Mouse (Mus musculus): ENCODE measurements around the gene Tbrg1. TPM values are rescaled to one million over a fixed set of nuclear protein-coding genes. Genes with fewer than 3 reads are reported as not detected.
A peak's percentile ranks its signal among the peaks of the same experiment; 100 is the strongest.

Gene Tbrg1
- polyA plus RNA-seq, 1 experiment from 2014 or later, result 204 TPM

- Histone ChIP-seq H3K4me1 (peaks cover 8% of the 10 kb centered on the region; the same call in 1 of the 2 replicates), H3K4me3 (peak within 1 kb of the TSS; percentile 64), H3K27me3 (0 out of 2 replicates have a peak, but pooled peaks cover 4% of the 10 kb centered on the region), H3K27ac (peak within 1 kb of the TSS; percentile 65; the same call in 1 of the 2 replicates), H3K4me2 (peak within 1 kb of the TSS; percentile 67), H3K9me3 (no peaks in the 10 kb centered on the region), H3K36me3 (no peaks in the 10 kb centered on the region), H3K9ac (peak within 1 kb of the TSS; percentile 60)
- WGBS, result under 1% methylated on average over 45 of the region's 45 CpGs
- peak; percentile 96 for ATAC-seq (ENCODE audit: insufficient number of reproducible peaks, low FRiP score, low TSS enrichment, low read depth)
Measured at GRCm38 (mm10) chr9:37613182-37613910, 43.8 kb downstream of the Tbrg1 start, which contains the start of gene Spa17. Gene Spa17, minus strand, starts transcription at chr9:37613722.

- no peak for ATAC-seq (ENCODE audit: insufficient number of reproducible peaks, low FRiP score, low TSS enrichment, low read depth)
- no peak overlapping the region for H3K9ac ChIP-seq
- H3K27me3 ChIP-seq, result 0 out of 2 replicates have a peak, but pooled peaks cover 3% of the 10 kb centered on the region
- WGBS, result 45% methylated on average over 4 of the region's 4 CpGs
- H3K4me2 ChIP-seq, result no peak overlapping the region
- H3K36me3 ChIP-seq, result no peaks in the 10 kb centered on the region
- no peaks in the 10 kb centered on the region for H3K9me3 ChIP-seq
- peaks cover 8% of the 10 kb centered on the region; the same call in 1 of the 2 replicates for H3K4me1 ChIP-seq
- no peak overlapping the region for H3K4me3 ChIP-seq
- no peak overlapping the region for H3K27ac ChIP-seq
Measured at GRCm38 (mm10) chr9:37609558-37609957, 47.6 kb downstream of the Tbrg1 start.

- Histone ChIP-seq H3K9ac (no peak overlapping the region), H3K4me3 (no peak overlapping the region), H3K36me3 (no peaks in the 10 kb centered on the region), H3K27ac (no peak overlapping the region), H3K9me3 (no peaks in the 10 kb centered on the region), H3K4me1 (0 out of 2 replicates have a peak, but pooled peaks cover 4% of the 10 kb centered on the region), H3K27me3 (no peaks in the 10 kb centered on the region), H3K4me2 (no peak overlapping the region)
- no peak for ATAC-seq (ENCODE audit: insufficient number of reproducible peaks, low FRiP score, low TSS enrichment, low read depth)
- 90% methylated on average over 3 of the region's 3 CpGs for WGBS
Measured at GRCm38 (mm10) chr9:37605089-37605488, 52.0 kb downstream of the Tbrg1 start.

- no peak overlapping the region for H3K27ac ChIP-seq
- no peaks in the 10 kb centered on the region for H3K4me1 ChIP-seq
- no peaks in the 10 kb centered on the region for H3K36me3 ChIP-seq
- 95% methylated on average over 2 of the region's 2 CpGs for WGBS
- H3K4me2 ChIP-seq, result no peak overlapping the region
- ATAC-seq (ENCODE audit: insufficient number of reproducible peaks, low FRiP score, low TSS enrichment, low read depth), result no peak
- no peaks in the 10 kb centered on the region for H3K27me3 ChIP-seq
- H3K9ac ChIP-seq, result no peak overlapping the region
- no peak overlapping the region for H3K4me3 ChIP-seq
- H3K9me3 ChIP-seq, result no peaks in the 10 kb centered on the region
Measured at GRCm38 (mm10) chr9:37600538-37601205, 56.4 kb downstream of the Tbrg1 start.

Other genes starting within 250 kb of the Tbrg1 start
- gene Robo3, start 224.1 kb downstream of the Tbrg1 start, polyA plus RNA-seq (2015; fragmentation: Nextera tagmentation; extraction: Ambion mirVana), result 0.06 and 0.12 TPM in 2 replicates
- 17.3 and 25.2 TPM in 2 replicates for gene Msantd2, start 168.0 kb downstream of the Tbrg1 start, polyA plus RNA-seq (2015; fragmentation: Nextera tagmentation; extraction: Ambion mirVana)
- 50.2 and 60.0 TPM in 2 replicates for gene Esam, start 129.2 kb downstream of the Tbrg1 start, polyA plus RNA-seq (2015; fragmentation: Nextera tagmentation; extraction: Ambion mirVana)
- gene Vsig2, start 118.1 kb downstream of the Tbrg1 start, polyA plus RNA-seq (2015; fragmentation: Nextera tagmentation; extraction: Ambion mirVana), result 0.83 and 2.0 TPM in 2 replicates
- 6.2 and 7.4 TPM in 2 replicates for gene Nrgn, start 104.4 kb downstream of the Tbrg1 start, polyA plus RNA-seq (2015; fragmentation: Nextera tagmentation; extraction: Ambion mirVana)
- 9.9 and 13.1 TPM in 2 replicates for gene Siae, start 101.6 kb downstream of the Tbrg1 start, polyA plus RNA-seq (2015; fragmentation: Nextera tagmentation; extraction: Ambion mirVana)
- gene Spa17, start 43.6 kb downstream of the Tbrg1 start, polyA plus RNA-seq (2015; fragmentation: Nextera tagmentation; extraction: Ambion mirVana), result 5.1 and 5.5 TPM in 2 replicates
- gene Panx3, start 11.9 kb upstream of the Tbrg1 start, polyA plus RNA-seq (2015; fragmentation: Nextera tagmentation; extraction: Ambion mirVana), result 25.4 and 26.3 TPM in 2 replicates
- not detected in 2 replicates for gene Olfr160, start 58.9 kb upstream of the Tbrg1 start, polyA plus RNA-seq (2015; fragmentation: Nextera tagmentation; extraction: Ambion mirVana)
- gene Olfr874, start 87.8 kb upstream of the Tbrg1 start, polyA plus RNA-seq (2015; fragmentation: Nextera tagmentation; extraction: Ambion mirVana), result not detected in 2 replicates
- not detected in 2 replicates for gene Olfr875, start 114.5 kb upstream of the Tbrg1 start, polyA plus RNA-seq (2015; fragmentation: Nextera tagmentation; extraction: Ambion mirVana)
- gene Olfr876, start 145.7 kb upstream of the Tbrg1 start, polyA plus RNA-seq (2015; fragmentation: Nextera tagmentation; extraction: Ambion mirVana), result not detected in 2 replicates
- not detected in 2 replicates for gene Olfr877, start 197.0 kb upstream of the Tbrg1 start, polyA plus RNA-seq (2015; fragmentation: Nextera tagmentation; extraction: Ambion mirVana)
- gene Olfr145, start 239.4 kb upstream of the Tbrg1 start, polyA plus RNA-seq (2015; fragmentation: Nextera tagmentation; extraction: Ambion mirVana), result not detected in 2 replicates